Mouse (Mus musculus): ENCODE data around the gene Tmem229b. TPM values are rescaled to one million over a fixed set of nuclear protein-coding genes. Genes with fewer than 3 reads are reported as not detected.
"Not testable (repeated sequence)": the region's sequence is repeated elsewhere in the genome, so short reads cannot be mapped to it uniquely, and the experiment has no call there.

The Tmem229b gene
- polyA plus RNA-seq, 1 experiment from 2014 or later: 28.1 TPM

GRCm38 (mm10) chr12:78975836-78976235 lies 31.6 kb downstream of the Tmem229b start:
- no peak for ATAC-seq (ENCODE audit: low FRiP score, low read depth)
- H3K27me3 ChIP-seq (replicated peaks): no peaks in the 10 kb centered on the region
- H3K36me3 ChIP-seq: peaks cover 8% of the 10 kb centered on the region; the same call in 1 of the 2 replicates
- no peak overlapping the region for H3K9ac ChIP-seq
- no peak overlapping the region for H3K27ac ChIP-seq
- H3K4me1 ChIP-seq: no peaks in the 10 kb centered on the region
- no peak overlapping the region for H3K4me3 ChIP-seq
- 94% methylated on average over 4 of the region's 4 CpGs for WGBS
- H3K9me3 ChIP-seq: no peaks in the 10 kb centered on the region
- H3K4me2 ChIP-seq (replicated peaks): no peak overlapping the region

- 92% methylated on average over 5 of the region's 5 CpGs for WGBS
- no peak for ATAC-seq (ENCODE audit: low FRiP score, low read depth)
- H3K9me3 ChIP-seq: no peaks in the 10 kb centered on the region
- H3K4me3 ChIP-seq: no peak overlapping the region
- no peak overlapping the region for H3K27ac ChIP-seq
- H3K4me1 ChIP-seq: no peaks in the 10 kb centered on the region
- H3K4me2 ChIP-seq (replicated peaks): no peak overlapping the region
- no peaks in the 10 kb centered on the region for H3K27me3 ChIP-seq (replicated peaks)
- H3K36me3 ChIP-seq: peaks cover 8% of the 10 kb centered on the region; the same call in 1 of the 2 replicates
- no peak overlapping the region for H3K9ac ChIP-seq
Observed at GRCm38 (mm10) chr12:78974767-78975166, 32.7 kb downstream of the Tmem229b start.

- H3K36me3 ChIP-seq: peaks cover 8% of the 10 kb centered on the region; the same call in 1 of the 2 replicates
- no peak overlapping the region for H3K4me3 ChIP-seq
- 76% methylated on average over 2 of the region's 2 CpGs for WGBS
- no peaks in the 10 kb centered on the region for H3K9me3 ChIP-seq
- H3K27me3 ChIP-seq (replicated peaks): no peaks in the 10 kb centered on the region
- H3K27ac ChIP-seq: no peak overlapping the region
- no peak overlapping the region for H3K9ac ChIP-seq
- ATAC-seq (ENCODE audit: low FRiP score, low read depth): no peak
- H3K4me2 ChIP-seq (replicated peaks): no peak overlapping the region
- no peaks in the 10 kb centered on the region for H3K4me1 ChIP-seq
Observed at GRCm38 (mm10) chr12:78973779-78974178, 33.6 kb downstream of the Tmem229b start.

- Histone ChIP-seq H3K27ac (no peak overlapping the region), H3K9ac (no peak overlapping the region), H3K4me2 (replicated peaks) (no peak overlapping the region), H3K9me3 (no peaks in the 10 kb centered on the region), H3K36me3 (peaks cover 8% of the 10 kb centered on the region; the same call in 1 of the 2 replicates), H3K27me3 (replicated peaks) (no peaks in the 10 kb centered on the region), H3K4me1 (no peaks in the 10 kb centered on the region), H3K4me3 (no peak overlapping the region)
- WGBS: 57% methylated on average over 2 of the region's 2 CpGs
- ATAC-seq (ENCODE audit: low FRiP score, low read depth): no peak
Observed at GRCm38 (mm10) chr12:78971649-78972048, 35.8 kb downstream of the Tmem229b start.

- no peak overlapping the region for H3K27ac ChIP-seq
- H3K4me1 ChIP-seq: no peaks in the 10 kb centered on the region
- H3K4me3 ChIP-seq: no peak overlapping the region
- 92% methylated on average over 7 of the region's 7 CpGs for WGBS
- H3K36me3 ChIP-seq: peaks cover 8% of the 10 kb centered on the region; the same call in 1 of the 2 replicates
- H3K9ac ChIP-seq: no peak overlapping the region
- no peaks in the 10 kb centered on the region for H3K9me3 ChIP-seq
- no peaks in the 10 kb centered on the region for H3K27me3 ChIP-seq (replicated peaks)
- no peak overlapping the region for H3K4me2 ChIP-seq (replicated peaks)
- ATAC-seq (ENCODE audit: low FRiP score, low read depth): no peak
Observed at GRCm38 (mm10) chr12:78970725-78971124, 36.7 kb downstream of the Tmem229b start.

- not testable (repeated sequence) for H3K36me3 ChIP-seq; H3K4me1 ChIP-seq; H3K4me2 ChIP-seq (replicated peaks); H3K27ac ChIP-seq; H3K4me3 ChIP-seq; H3K27me3 ChIP-seq (replicated peaks); H3K9me3 ChIP-seq; H3K9ac ChIP-seq; ATAC-seq (ENCODE audit: low FRiP score, low read depth)
- WGBS: 88% methylated on average over 11 of the region's 11 CpGs
Observed at GRCm38 (mm10) chr12:78964496-78964895, 42.9 kb downstream of the Tmem229b start.

- Histone ChIP-seq H3K27me3 (replicated peaks) (no peaks in the 10 kb centered on the region), H3K36me3 (no peaks in the 10 kb centered on the region), H3K9ac (no peak overlapping the region), H3K4me2 (replicated peaks) (no peak overlapping the region), H3K27ac (no peak overlapping the region), H3K9me3 (peaks cover 20% of the 10 kb centered on the region), H3K4me1 (no peaks in the 10 kb centered on the region), H3K4me3 (no peak overlapping the region)
- no peak for ATAC-seq (ENCODE audit: low FRiP score, low read depth)
- 79% methylated on average over 4 of the region's 4 CpGs for WGBS
Observed at GRCm38 (mm10) chr12:78956405-78956804, 51.0 kb downstream of the Tmem229b start.

GRCm38 (mm10) chr12:78952484-78952883 lies 54.9 kb downstream of the Tmem229b start:
- H3K9me3 ChIP-seq: peaks cover 20% of the 10 kb centered on the region
- no peak overlapping the region for H3K27ac ChIP-seq
- no peaks in the 10 kb centered on the region for H3K27me3 ChIP-seq (replicated peaks)
- no peaks in the 10 kb centered on the region for H3K4me1 ChIP-seq
- no peak for ATAC-seq (ENCODE audit: low FRiP score, low read depth)
- H3K4me2 ChIP-seq (replicated peaks): no peak overlapping the region
- 72% methylated on average over 3 of the region's 3 CpGs for WGBS
- no peaks in the 10 kb centered on the region for H3K36me3 ChIP-seq
- H3K4me3 ChIP-seq: no peak overlapping the region
- no peak overlapping the region for H3K9ac ChIP-seq

GRCm38 (mm10) chr12:78952053-78952452 lies 55.4 kb downstream of the Tmem229b start:
- H3K9ac ChIP-seq: no peak overlapping the region

GRCm38 (mm10) chr12:78947661-78948060 lies 59.8 kb downstream of the Tmem229b start:
- WGBS: 68% methylated on average over 5 of the region's 5 CpGs
- Histone ChIP-seq H3K9me3 (no peaks in the 10 kb centered on the region), H3K9ac (no peak overlapping the region)

More at GRCm38 (mm10) chr12:78952053-78952452, 55.4 kb downstream of the Tmem229b start:
- H3K4me2 ChIP-seq (replicated peaks): no peak overlapping the region
- no peaks in the 10 kb centered on the region for H3K4me1 ChIP-seq
- peaks cover 15% of the 10 kb centered on the region for H3K9me3 ChIP-seq
- H3K27ac ChIP-seq: no peak overlapping the region
- 77% methylated on average over 11 of the region's 11 CpGs for WGBS
- no peak for ATAC-seq (ENCODE audit: low FRiP score, low read depth)
- H3K27me3 ChIP-seq (replicated peaks): no peaks in the 10 kb centered on the region
- no peak overlapping the region for H3K4me3 ChIP-seq
- no peaks in the 10 kb centered on the region for H3K36me3 ChIP-seq

GRCm38 (mm10) chr12:78947161-78947560 lies 60.3 kb downstream of the Tmem229b start:
- H3K27ac ChIP-seq: no peak overlapping the region
- no peaks in the 10 kb centered on the region for H3K9me3 ChIP-seq
- no peak overlapping the region for H3K4me3 ChIP-seq
- H3K4me2 ChIP-seq (replicated peaks): no peak overlapping the region
- 88% methylated on average over 6 of the region's 6 CpGs for WGBS
- no peaks in the 10 kb centered on the region for H3K27me3 ChIP-seq (replicated peaks)
- no peak overlapping the region for H3K9ac ChIP-seq
- H3K4me1 ChIP-seq: no peaks in the 10 kb centered on the region
- no peaks in the 10 kb centered on the region for H3K36me3 ChIP-seq
- ATAC-seq (ENCODE audit: low FRiP score, low read depth): no peak

More at GRCm38 (mm10) chr12:78947661-78948060, 59.8 kb downstream of the Tmem229b start:
- H3K27ac ChIP-seq: no peak overlapping the region
- H3K4me3 ChIP-seq: no peak overlapping the region
- no peaks in the 10 kb centered on the region for H3K36me3 ChIP-seq
- H3K27me3 ChIP-seq (replicated peaks): no peaks in the 10 kb centered on the region
- H3K4me2 ChIP-seq (replicated peaks): no peak overlapping the region
- no peaks in the 10 kb centered on the region for H3K4me1 ChIP-seq
- ATAC-seq (ENCODE audit: low FRiP score, low read depth): no peak

- no peak for ATAC-seq (ENCODE audit: low FRiP score, low read depth)
- no peaks in the 10 kb centered on the region for H3K9me3 ChIP-seq
- no peaks in the 10 kb centered on the region for H3K36me3 ChIP-seq
- no peak overlapping the region for H3K4me3 ChIP-seq
- H3K9ac ChIP-seq: no peak overlapping the region
- H3K4me2 ChIP-seq (replicated peaks): no peak overlapping the region
- H3K27me3 ChIP-seq (replicated peaks): no peaks in the 10 kb centered on the region
- H3K27ac ChIP-seq: no peak overlapping the region
- 89% methylated on average over 6 of the region's 6 CpGs for WGBS
- H3K4me1 ChIP-seq: no peaks in the 10 kb centered on the region
Observed at GRCm38 (mm10) chr12:78942931-78943330, 64.5 kb downstream of the Tmem229b start.

- 94% methylated on average over 5 of the region's 5 CpGs for WGBS
- no peak for ATAC-seq (ENCODE audit: low FRiP score, low read depth)
- Histone ChIP-seq H3K36me3 (no peaks in the 10 kb centered on the region), H3K9me3 (no peaks in the 10 kb centered on the region), H3K27me3 (replicated peaks) (no peaks in the 10 kb centered on the region), H3K27ac (no peak overlapping the region), H3K4me3 (no peak overlapping the region), H3K4me2 (replicated peaks) (no peak overlapping the region), H3K9ac (no peak overlapping the region), H3K4me1 (no peaks in the 10 kb centered on the region)
Observed at GRCm38 (mm10) chr12:78940081-78940480, 67.3 kb downstream of the Tmem229b start.
